Mouse (Mus musculus): ENCODE data around the gene Hoxa4.

Hoxa4 gene

DNA sequence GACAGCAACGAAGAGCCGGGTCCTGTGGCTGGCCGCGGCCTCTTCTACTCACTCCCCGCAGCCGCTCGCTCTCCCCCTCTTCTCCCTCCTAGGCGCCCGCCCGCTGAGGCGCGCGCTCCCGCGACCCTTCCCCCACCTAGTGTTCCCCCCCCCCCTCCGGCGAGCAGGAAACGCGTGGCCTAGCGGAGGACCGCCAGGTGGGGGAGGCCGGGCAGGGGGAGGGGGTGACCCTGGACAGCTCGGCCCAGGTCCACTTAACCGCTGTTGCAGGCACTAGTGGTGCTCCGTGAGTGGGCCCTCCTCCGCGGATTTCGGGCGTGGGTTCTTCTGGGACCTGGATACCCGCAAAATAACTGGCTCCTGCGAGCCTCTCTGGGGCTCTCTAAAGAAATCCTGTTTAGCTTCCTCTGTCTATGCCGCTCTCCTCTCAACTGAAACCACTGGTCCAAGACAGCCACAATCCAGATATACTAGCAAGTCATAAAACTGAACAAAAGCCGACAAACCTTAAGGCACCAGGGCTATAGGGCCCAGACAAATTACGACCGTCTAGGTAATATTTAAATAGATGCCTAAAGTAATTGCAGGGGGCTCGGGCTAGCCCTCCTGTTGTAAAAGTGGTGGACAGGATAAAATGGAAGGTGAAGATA, 39.1 kb upstream of the Hoxa4 start, which contains the start of gene Hoxa9:
Gene Hoxa9 (minus strand): TSS at position 574 of the 650 bp plus-strand sequence.
- in situ Hi-C loops (cut with MboI; ENCODE audit: unreplicated experiment in 2 of 2), result loop anchor here in 1 of 2 experiments (25.0 kb wide), 1 partner anchor 1568 kb away; the partner anchor contains the start of gene Npvf

DNA sequence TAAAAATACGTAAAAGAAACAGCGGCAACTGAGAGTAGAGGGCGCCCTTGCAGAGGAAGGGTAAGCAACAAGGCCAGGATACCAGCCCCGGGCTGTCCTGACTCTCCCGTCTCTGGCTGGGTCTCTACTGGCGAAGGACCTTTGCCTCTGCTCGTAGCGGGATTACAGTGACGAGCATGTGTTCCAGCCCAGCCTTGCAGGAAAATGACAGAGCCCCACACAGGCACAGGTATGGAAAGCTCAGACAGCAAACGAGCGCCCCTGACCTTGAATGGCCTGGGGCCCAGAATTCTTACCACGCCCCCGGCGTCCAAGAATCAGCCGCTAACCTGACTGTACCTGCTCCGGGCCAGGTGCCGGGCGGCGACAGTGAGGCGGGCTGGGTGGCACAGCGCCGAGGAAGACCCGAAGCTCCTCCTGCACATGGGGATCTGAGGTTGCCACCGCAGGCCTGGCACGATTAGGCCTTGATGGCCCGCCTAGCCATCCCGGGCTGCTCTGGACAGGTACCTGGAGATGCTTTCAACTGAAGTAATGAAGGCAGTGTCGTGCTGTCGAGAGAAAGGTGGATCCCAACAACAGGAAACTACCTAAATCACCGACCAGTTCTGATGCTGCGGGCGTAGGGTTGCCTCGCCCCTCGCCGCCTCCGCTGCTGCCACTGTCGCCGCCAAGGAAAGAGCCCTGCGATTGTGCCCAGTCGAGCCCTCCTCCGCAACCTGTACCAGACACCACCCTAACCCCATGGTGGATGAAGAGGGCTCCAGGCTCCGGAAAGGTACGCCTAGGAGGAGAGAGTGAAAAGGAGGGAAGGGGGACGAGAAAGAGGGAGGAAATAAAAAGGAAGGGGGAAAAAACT, 38.2 kb upstream of the Hoxa4 start:
- in situ Hi-C loops (cut with MboI; ENCODE audit: unreplicated experiment in 2 of 2), result loop anchor here (10.0 to 25.0 kb wide), 4 partner anchors 365 to 1567 kb away; partner anchors contain the start of gene Npvf (in 1 of the 2)

DNA sequence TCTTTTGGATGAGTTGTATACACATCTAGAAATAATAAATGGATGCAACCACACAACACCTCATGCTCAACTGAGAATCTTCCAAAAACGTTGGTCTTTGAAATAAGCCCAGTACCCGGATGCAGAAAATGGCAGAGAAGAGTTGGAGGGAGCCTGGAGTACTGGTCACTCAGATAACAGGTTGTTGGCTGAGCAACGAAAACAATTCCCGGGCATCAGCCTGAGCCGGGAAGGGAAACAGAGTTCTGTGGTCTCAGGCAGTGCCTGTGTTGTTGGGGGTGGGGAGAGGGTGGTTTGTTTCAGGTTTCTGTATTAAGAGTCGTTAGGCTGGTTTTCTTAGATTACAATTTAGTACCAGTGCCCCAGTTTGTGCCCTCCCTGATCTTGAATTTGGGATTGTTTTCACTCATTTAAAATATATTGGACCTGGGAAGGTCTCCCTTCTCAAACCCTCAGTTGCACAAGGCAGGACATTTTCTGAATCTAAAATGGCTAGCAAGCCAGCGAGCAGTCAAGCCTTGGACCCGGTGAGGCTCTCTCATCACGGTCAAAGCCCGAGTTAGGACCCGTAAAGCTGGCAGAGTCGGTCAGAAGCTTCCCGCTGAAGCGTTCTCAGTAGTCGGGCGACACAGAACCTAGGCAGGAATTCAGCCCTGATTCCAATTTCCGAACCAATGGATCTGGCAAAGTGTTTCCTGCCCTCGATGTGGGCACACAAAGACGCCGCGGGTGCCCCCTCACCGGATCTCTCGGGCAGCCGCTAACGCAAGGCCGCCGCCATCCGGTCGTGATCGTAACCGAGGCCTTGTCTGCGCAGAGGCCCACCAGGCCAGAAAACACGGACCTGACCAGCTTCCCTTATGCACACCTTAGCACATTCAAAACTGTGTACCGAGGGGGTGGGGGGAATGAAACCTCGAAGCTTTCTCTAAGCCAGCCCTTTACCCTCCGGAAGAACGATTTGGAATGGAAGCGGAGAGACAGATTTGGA, 37.2 kb upstream of the Hoxa4 start:
- in situ Hi-C loops (cut with MboI; ENCODE audit: unreplicated experiment in 2 of 2), result loop anchor here (10.0 to 25.0 kb wide), 4 partner anchors 364 to 1566 kb away; partner anchors contain the start of gene Npvf (in 1 of the 2)

DNA sequence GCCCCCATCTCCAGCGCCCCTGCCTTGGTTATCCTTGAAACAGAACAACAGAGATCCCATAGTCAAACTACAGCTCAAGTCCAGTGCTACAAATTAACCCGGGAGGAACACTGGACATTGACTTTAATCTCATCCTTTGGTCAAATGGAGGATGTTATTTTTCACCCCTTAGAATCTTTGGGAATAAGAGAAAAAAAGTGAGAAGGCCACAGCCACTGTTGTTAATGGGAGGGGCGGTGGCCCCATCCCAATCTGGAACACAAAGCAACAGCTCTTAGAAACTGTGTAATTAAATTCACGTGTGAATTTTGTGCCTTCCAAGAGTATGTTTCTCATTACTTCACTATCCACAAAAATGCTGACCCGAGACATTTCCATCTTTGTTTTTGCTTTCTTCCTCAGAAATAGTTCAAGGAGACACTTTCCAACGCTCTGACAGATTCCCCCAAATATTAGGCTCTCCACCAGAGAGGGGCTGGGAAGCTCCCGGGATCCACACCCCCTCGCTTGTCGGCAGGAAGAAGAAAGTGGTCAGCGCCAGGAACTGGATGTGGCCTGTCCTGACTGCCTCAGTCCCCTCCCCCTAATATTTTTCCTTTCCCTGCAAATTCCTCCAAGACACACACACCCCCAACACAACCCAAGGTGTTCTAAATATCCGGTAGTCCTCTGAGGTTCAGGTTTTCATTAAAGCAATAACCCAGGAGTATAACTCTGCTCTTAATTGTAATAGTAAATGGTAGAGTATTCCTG, 36.1 kb upstream of the Hoxa4 start:
- in situ Hi-C loops (cut with MboI; ENCODE audit: unreplicated experiment in 2 of 2), result loop anchor here (10.0 to 25.0 kb wide), 4 partner anchors 363 to 1565 kb away; partner anchors contain the start of gene Npvf (in 1 of the 2)

GRCm38 (mm10) chr6:52226569-52227257, 35.2 kb upstream of the Hoxa4 start:
- in situ Hi-C loops (cut with MboI; ENCODE audit: unreplicated experiment in 2 of 2), result loop anchor here (10.0 to 25.0 kb wide), 4 partner anchors 362 to 1564 kb away; partner anchors contain the start of gene Npvf (in 1 of the 2)

DNA sequence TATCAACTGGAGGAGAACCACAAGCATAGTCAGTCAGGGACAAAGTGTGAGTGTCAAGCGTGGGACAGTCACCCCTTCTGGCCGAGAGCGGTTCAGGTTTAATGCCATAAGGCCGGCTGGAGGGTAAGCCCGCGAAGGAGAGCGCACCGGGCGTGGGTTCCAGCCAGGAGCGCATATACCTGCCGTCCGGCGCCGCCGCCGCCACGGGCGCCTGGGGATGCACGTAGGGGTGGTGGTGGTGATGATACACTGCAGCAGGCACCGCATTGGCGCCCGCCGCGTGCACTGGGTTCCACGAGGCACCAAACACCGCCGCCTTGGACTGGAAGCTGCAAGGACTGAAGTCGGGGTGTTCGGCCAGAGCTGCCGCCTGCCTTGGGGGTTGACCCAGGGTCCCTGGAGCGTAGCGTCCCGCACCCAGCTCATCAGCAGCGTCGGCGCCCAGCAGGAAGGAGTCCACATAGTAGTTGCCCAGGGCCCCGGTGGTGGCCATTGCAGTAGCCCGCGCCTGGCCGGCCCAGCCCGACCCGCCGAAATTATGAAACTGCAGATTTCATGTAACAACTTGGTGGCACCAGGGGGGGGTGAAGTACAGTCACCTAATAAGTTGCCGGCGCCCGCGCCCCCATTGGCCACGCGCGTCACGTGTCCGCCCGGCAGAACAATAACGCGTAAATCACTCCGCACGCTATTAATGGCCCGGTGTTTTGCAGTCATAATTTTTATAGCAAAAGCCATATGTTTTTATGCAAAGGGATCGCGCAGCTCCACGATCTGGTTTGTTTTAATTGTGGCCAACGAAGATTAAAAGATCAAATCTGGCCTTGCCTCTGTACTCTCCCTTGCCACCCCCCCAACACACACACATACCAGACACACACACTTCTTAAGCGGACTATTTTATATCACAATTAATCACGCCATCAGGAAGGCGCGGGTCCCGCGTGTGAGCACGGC, 34.3 kb upstream of the Hoxa4 start:
- in situ Hi-C loops (cut with MboI; ENCODE audit: unreplicated experiment in 2 of 2), result loop anchor here (10.0 to 25.0 kb wide), 4 partner anchors 361 to 1564 kb away; partner anchors contain the start of gene Npvf (in 1 of the 2)

DNA sequence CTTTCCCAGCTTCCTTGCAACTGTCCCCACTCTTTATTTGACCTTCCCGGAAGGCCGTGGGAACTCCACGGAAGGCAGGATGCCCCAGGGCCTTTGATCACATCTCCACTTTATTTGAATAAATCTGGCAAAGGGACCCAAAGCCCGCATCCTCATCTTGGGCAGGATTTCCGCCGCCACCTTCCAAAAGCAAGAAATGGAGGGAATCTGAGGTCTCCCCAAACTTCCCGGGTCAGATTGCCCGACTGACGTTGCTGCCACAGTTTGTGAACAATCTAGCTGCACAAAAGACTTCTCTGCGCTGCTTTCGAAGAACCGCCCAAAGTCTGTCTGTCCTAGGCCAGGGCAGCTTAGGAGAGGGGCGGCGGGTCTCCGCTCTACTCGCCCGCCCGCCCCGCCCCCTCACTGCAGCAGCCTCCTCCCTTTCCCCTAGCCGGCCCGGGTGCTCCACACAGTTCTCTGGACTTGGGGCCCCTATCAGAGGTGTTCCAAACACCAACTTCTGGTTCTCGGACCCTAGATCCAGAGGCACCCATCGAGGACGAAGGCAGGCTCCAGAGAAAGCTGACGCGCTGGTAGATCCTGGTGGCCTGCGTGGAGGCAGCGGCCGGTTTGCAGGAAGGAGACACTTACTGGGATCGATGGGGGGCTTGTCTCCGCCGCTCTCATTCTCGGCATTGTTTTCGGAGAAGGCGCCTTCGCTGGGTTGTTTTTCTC, 33.5 kb upstream of the Hoxa4 start:
- in situ Hi-C loops (cut with MboI; ENCODE audit: unreplicated experiment in 2 of 2), result loop anchor here (5.0 to 25.0 kb wide), 10 partner anchors 360 to 1563 kb away; partner anchors contain the start of gene Npvf (in 1 of the 2)

DNA sequence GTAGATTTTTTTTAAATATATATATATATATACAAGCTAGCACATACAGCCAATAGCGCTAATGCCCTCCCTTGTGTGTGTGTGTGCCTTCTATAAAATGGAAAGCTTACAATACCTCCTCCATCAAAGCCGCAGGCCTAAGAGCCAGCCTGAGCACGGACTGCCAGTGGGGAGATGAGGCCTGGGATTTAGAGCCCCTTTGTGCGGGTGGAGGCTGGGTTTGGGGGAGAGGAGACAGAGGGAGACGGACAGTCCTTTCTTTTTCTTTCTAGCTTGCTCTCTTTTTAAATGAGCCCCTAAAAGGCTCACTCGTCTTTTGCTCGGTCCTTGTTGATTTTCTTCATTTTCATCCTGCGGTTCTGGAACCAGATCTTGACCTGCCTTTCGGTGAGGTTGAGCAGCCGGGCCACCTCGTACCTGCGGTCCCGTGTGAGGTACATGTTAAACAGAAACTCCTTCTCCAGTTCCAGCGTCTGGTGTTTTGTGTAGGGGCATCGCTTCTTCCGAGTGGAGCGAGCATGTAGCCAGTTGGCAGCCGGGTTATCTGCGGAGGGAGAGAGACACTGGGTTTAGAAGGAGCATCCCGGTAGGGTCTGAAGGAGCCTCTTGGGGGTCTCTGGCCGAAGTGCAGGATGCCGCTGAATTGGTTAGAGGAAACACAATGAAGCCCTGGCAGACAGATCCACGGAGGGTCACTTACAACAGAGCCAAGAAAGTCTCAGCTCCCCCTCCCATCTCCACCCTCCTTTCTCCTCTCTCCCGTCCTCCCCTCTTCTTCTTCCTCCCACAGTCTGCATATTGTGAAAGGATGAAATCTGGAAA, 32.6 kb upstream of the Hoxa4 start:
- in situ Hi-C loops (cut with MboI; ENCODE audit: unreplicated experiment in 2 of 2), result loop anchor here (5.0 to 25.0 kb wide), 9 partner anchors 359 to 1437 kb away; no protein-coding TSS in a partner anchor

DNA sequence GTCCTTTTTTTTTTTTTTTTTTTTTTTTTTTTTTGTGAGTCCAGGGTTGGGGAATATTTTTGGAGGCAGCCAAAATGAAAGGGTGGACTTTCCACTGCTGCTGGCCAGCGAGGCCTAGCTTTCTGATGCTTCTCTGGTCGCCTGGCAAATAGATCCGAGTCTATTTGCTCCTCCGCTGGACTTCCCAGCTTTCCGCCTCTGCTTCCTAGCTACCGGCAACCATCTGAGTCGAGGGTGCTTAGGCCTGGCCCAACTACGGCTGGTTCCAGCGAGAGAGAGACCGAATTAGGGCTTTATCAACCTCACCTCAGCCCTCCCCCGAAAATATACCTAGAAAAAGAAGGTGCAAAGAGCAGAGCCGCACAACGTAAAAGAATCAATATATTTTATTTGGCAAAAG, 31.2 kb upstream of the Hoxa4 start:
- in situ Hi-C loops (cut with MboI; ENCODE audit: unreplicated experiment in 2 of 2), result loop anchor here (5.0 to 25.0 kb wide), 9 partner anchors 358 to 1435 kb away; no protein-coding TSS in a partner anchor

DNA sequence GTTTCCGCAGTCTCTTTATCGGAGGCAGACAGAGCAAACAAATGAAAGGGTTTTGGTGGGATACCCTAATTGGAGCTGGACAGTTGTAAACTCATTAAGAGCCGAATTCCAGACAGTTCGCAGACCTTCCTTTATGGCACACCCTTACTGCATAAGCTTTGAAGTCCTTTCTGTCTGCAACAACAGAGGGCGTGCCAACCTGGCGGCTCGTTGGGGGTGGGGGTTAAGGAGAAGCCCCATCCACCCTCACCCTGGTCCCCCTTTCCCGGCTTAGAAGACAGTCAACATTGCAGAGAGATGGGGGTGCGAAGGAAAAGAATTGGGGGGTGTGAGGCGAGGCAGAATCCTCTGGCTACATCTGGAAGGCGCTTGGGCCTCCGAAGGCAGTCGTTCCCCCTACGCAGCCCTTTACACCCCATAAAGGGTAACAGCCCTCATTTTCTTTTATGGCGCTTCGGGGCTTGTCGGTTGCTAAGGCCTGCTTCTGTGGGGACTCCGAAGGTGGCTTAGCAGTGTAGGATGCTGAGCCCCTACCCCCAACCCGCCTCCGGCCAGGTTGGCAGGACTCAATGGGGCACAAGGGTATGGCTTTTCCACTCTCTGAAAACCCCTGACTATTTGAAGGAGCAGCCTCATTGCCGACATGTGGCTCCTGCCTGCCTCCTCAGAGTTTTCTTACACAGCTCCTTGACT, 30.6 kb upstream of the Hoxa4 start:
- in situ Hi-C loops (cut with MboI; ENCODE audit: unreplicated experiment in 2 of 2), result loop anchor here (5.0 to 25.0 kb wide), 9 partner anchors 357 to 1435 kb away; no protein-coding TSS in a partner anchor

DNA sequence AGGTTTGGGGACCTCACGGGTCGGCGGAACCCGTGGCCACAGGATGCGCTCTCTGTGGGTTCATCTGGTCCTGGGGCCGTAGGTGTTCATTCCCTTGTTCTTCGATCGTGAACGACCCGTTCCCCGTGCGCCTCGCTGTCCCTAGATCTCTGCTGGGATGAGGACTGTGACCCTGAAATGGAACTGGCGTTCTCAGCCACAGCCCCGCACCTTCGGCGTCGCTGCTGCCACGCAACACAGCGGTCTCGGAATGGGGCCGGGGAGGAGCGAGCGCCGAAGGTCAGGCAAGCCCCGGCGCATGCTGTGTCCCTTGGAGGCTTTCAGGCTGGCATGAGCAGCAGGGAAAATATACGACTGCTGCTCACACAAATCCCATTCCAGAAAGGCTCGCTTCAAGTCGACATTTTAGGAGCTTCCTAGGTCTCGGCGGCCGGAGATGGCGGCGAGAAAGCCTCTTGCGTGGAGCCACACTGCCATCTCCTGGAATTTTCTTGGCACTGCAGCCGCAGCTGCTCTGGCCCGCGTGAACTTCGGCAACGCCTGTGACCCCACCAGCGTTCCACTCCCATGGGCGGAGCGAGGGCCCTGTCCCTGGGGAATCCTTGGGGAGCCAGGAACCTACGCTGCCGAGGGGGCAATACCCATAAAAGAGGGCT, 29.9 kb upstream of the Hoxa4 start, which contains the start of gene Hoxa7:
Gene Hoxa7 (minus strand): TSS at position 518 of the 656 bp plus-strand sequence.
- in situ Hi-C loops (cut with MboI; ENCODE audit: unreplicated experiment in 2 of 2), result loop anchor here (5.0 to 25.0 kb wide), 9 partner anchors 357 to 1434 kb away; no protein-coding TSS in a partner anchor

DNA sequence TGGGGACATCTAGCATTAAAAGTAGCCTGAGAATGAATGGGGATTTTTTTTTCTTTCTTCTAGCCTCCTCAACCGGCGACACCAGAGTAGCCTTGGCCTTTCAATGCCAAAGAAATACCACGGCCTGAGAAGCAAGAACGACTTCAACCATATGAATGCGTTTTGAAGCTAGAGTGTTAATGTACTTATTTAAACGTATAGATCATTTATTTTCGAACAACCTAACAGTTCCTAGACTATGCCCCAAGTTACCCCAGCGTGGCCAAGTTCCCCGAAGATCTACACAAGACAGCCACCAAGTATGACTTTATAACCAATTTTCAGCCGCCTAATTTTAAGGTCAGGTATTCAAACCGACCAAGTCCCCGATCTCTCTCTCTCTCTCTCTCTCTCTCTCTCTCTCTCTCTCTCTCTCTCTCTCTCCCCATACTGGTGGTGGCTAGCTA, 29.3 kb upstream of the Hoxa4 start:
- in situ Hi-C loops (cut with MboI; ENCODE audit: unreplicated experiment in 2 of 2), result loop anchor here (5.0 to 25.0 kb wide), 9 partner anchors 356 to 1434 kb away; no protein-coding TSS in a partner anchor

GRCm38 (mm10) chr6:52220003-52220864, 28.7 kb upstream of the Hoxa4 start:
- in situ Hi-C loops (cut with MboI; ENCODE audit: unreplicated experiment in 2 of 2), result loop anchor here (5.0 to 25.0 kb wide), 9 partner anchors 355 to 1433 kb away; no protein-coding TSS in a partner anchor
